ENCODE assay signal across 8 mouse cellular contexts in genomic region chr2:158047903-158048302, GRCm38 (mm10). TPM values are rescaled to one million over a fixed set of nuclear protein-coding genes. Genes with fewer than 3 reads are reported as not detected.
DNase-seq lines count a peak whose midpoint lies in the region; ATAC-seq and TF ChIP-seq lines count a peak whose summit lies in the region.

No protein-coding gene starts in this region.

- H3K27me3 ChIP-seq in kidney, postnatal 0 days (ENCODE audit: insufficient read depth, low read length): no peaks in the 10 kb centered on the region
- no peaks in the 10 kb centered on the region for H3K27me3 ChIP-seq in stomach, postnatal 0 days (ENCODE audit: control insufficient read depth, insufficient read depth, low read length)

- no peak overlapping the region for H3K27ac ChIP-seq in kidney, postnatal 0 days
- H3K27ac ChIP-seq in stomach, postnatal 0 days (replicated peaks): no peak overlapping the region

- no peak; the same call in 1 of the 2 replicates for ATAC-seq in frontal cortex, adult (ENCODE audit: low TSS enrichment)
- no peak for ATAC-seq in kidney, postnatal 0 days (replicated peaks; ENCODE audit: low FRiP score, low read depth)
- no peak for ATAC-seq in stomach, postnatal 0 days (ENCODE audit: low FRiP score, low TSS enrichment)

- TF ChIP-seq EP300 in stomach, postnatal 0 days (optimal IDR thresholded peaks at IDR 0.05): no peak

- no peak overlapping the region for H3K9ac ChIP-seq in kidney, postnatal 0 days (ENCODE audit: low read depth, low read length)
- no peak overlapping the region for H3K9ac ChIP-seq in stomach, postnatal 0 days (ENCODE audit: low read length)

- H3K4me2 ChIP-seq in kidney, postnatal 0 days (ENCODE audit: low read length): no peak overlapping the region
- no peak overlapping the region for H3K4me2 ChIP-seq in stomach, postnatal 0 days (replicated peaks; ENCODE audit: low read depth)

- no peak overlapping the region for H3K4me3 ChIP-seq in kidney, postnatal 0 days (replicated peaks; ENCODE audit: low read depth, low read length)
- H3K4me3 ChIP-seq in stomach, postnatal 0 days (ENCODE audit: low read depth, low read length): no peak overlapping the region

- no peaks in the 10 kb centered on the region for H3K9me3 ChIP-seq in kidney, postnatal 0 days (replicated peaks; ENCODE audit: low read length)
- H3K9me3 ChIP-seq in stomach, postnatal 0 days (ENCODE audit: control insufficient read depth, low read length): no peaks in the 10 kb centered on the region

- 71% methylated on average over 3 of the region's 3 CpGs for WGBS in kidney, postnatal 0 days
- 65% methylated on average over 3 of the region's 3 CpGs for WGBS in stomach, postnatal 0 days

- H3K36me3 ChIP-seq in kidney, postnatal 0 days (ENCODE audit: insufficient read depth, low read length): peaks cover 40% of the 10 kb centered on the region
- H3K36me3 ChIP-seq in stomach, postnatal 0 days (ENCODE audit: control insufficient read depth, insufficient read depth, low read length): peaks cover 19% of the 10 kb centered on the region; the same call in 1 of the 2 replicates

- peak; percentile 36 to 52 for DNase-seq in frontal cortex, postnatal 25 days (ENCODE audit: low spot score in 2 of 2)
- DNase-seq in 416B (ENCODE audit: low read depth): peak; percentile 60
- DNase-seq in adrenal gland, adult 2 months: peak; percentile 54
- DNase-seq in embryo, embryonic 10.5 days (ENCODE audit: low spot score): peak; percentile 81
- DNase-seq in kidney, postnatal 0 days (ENCODE audit: low spot score): peak; percentile 71
- DNase-seq in lung, postnatal 10 days: peak; percentile 70
- peak; percentile 62 for DNase-seq in stomach, postnatal 0 days (ENCODE audit: low spot score)

- TF ChIP-seq CTCF in kidney, postnatal 0 days (IDR thresholded peaks at IDR 0.05; ENCODE audit: low read depth): peak; percentile 75
- peak; percentile 82 for TF ChIP-seq CTCF in stomach, postnatal 0 days (IDR thresholded peaks at IDR 0.05; ENCODE audit: low read depth)

- H3K4me1 ChIP-seq in kidney, postnatal 0 days (replicated peaks; ENCODE audit: insufficient read depth, low read length): no peaks in the 10 kb centered on the region
- no peaks in the 10 kb centered on the region for H3K4me1 ChIP-seq in stomach, postnatal 0 days (replicated peaks; ENCODE audit: control insufficient read depth, insufficient read depth)

RNA-seq across cellular contexts. Expression of gene Rprd1b, which starts 19.6 kb away (rescaled TPM):
- 10 to 100 TPM; 30.8 to 35.2 TPM for total RNA-seq in adrenal gland, adult 2 months (2021)
- 27.1 and 27.2 TPM in 2 replicates for polyA plus RNA-seq in adrenal gland, adult 2 months (2012; rRNA removed)
- polyA plus RNA-seq in kidney, postnatal 0 days (2015; fragmentation: Nextera tagmentation; extraction: Ambion mirVana): 29.6 and 34.9 TPM in 2 replicates
- polyA plus RNA-seq in stomach, postnatal 0 days (2015; fragmentation: Nextera tagmentation; extraction: Ambion mirVana): 20.3 and 20.8 TPM in 2 replicates

RNA-seq across cellular contexts. Expression of gene Tti1, which starts 19.7 kb away (rescaled TPM):
- 10 to 100 TPM; 15.3 to 20.3 TPM for total RNA-seq in adrenal gland, adult 2 months (2021)
- polyA plus RNA-seq in adrenal gland, adult 2 months (2012; rRNA removed): 12.7 and 13.5 TPM in 2 replicates
- polyA plus RNA-seq in kidney, postnatal 0 days (2015; fragmentation: Nextera tagmentation; extraction: Ambion mirVana): 13.6 and 15.2 TPM in 2 replicates
- 7.0 and 7.7 TPM in 2 replicates for polyA plus RNA-seq in stomach, postnatal 0 days (2015; fragmentation: Nextera tagmentation; extraction: Ambion mirVana)
